Mouse (Mus musculus) heart, postnatal 0 days (tissue): Measurements from ENCODE around the gene Ackr1. TPM values are rescaled to one million over a fixed set of nuclear protein-coding genes. Genes with fewer than 3 reads are reported as not detected.

ENCODE experiments used
- ATAC-seq: fragments of 200-750 bp; cut with Nextera tagmentation; 2 replicates; pipeline ENCODE4 v1.8.0; 2017; ENCODE audit warnings: low read depth, moderate number of reproducible peaks, moderate library complexity; ENCODE audit not compliant: insufficient read depth
- DNase-seq: peaks from one replicate; pipeline ENCODE4 v3.0.0-alpha.2; 2016; ENCODE audit warnings: low spot score
- H3K27ac ChIP-seq: fragments of 300-500 bp; sonication (generic); 2 replicates; pipeline ENCODE4 v1.5.1; 2014; ENCODE audit warnings: low read depth, mild to moderate bottlenecking
- H3K27me3 ChIP-seq: fragments of 300-500 bp; sonication (generic); 2 replicates; pipeline ENCODE4 v1.6.1; 2014; ENCODE audit warnings: low read length, mixed read lengths; ENCODE audit not compliant: control insufficient read depth, insufficient read depth
- H3K36me3 ChIP-seq: fragments of 300-500 bp; sonication (generic); replicated peaks from 2 replicates; pipeline ENCODE4 v1.6.1; 2014; ENCODE audit warnings: low read length, mixed read lengths; ENCODE audit not compliant: control insufficient read depth, insufficient read depth
- H3K4me1 ChIP-seq: fragments of 300-500 bp; sonication (generic); 2 replicates; pipeline ENCODE4 v1.6.1; 2014; ENCODE audit warnings: antibody characterized with exemption; ENCODE audit not compliant: control insufficient read depth, insufficient read depth
- H3K4me2 ChIP-seq: fragments of 300-500 bp; sonication (generic); 2 replicates; pipeline ENCODE4 v1.6.1; 2014; ENCODE audit warnings: low read depth, mild to moderate bottlenecking, low read length, moderate library complexity
- H3K4me3 ChIP-seq: fragments of 300-500 bp; sonication (generic); 2 replicates; pipeline ENCODE4 v1.5.1; 2014; ENCODE audit warnings: low read depth, low read length
- H3K9ac ChIP-seq: fragments of 300-500 bp; sonication (generic); replicated peaks from 2 replicates; pipeline ENCODE4 v1.6.1; 2014; ENCODE audit warnings: low read depth, low read length, mixed read lengths
- H3K9me3 ChIP-seq: fragments of 300-500 bp; sonication (generic); replicated peaks from 2 replicates; pipeline ENCODE4 v1.6.1; 2016; ENCODE audit warnings: low read length; ENCODE audit not compliant: control insufficient read depth
- CTCF ChIP-seq: IDR thresholded peaks from 2 replicates; pipeline ENCODE4 v1.5.1; 2016; ENCODE audit warnings: antibody characterized with exemption, control low read depth, low read depth
- EP300 ChIP-seq: IDR thresholded peaks from 2 replicates; pipeline ENCODE4 v1.6.1; 2016; ENCODE audit warnings: antibody characterized with exemption, low read depth
- WGBS: fragments of 180-500 bp; shearing (Covaris S2); extraction: QIAGEN DNeasy Blood & Tissue Kit; methylation state at CpG from one replicate; pipeline ENCODE4 v1.1.7; 2014; 5-methylcytosine and 5-hydroxymethylcytosine counted together
- polyA plus RNA-seq: library from polyadenylated mRNA; unstranded; fragments of >200 nt; fragmentation: Nextera tagmentation; extraction: Ambion mirVana; gene quantifications from 2 replicates; pipeline ENCODE4 v1.2.1, GENCODE M21; 2015
- total RNA-seq: library from RNA; depleted of rRNA; stranded (reverse); fragments of >200 nt; gene quantifications from 2 replicates; pipeline ENCODE4 v1.2.3, GENCODE M21; 2014; ENCODE audit warnings: low replicate concordance

Gene Ackr1
- total and polyA plus RNA-seq, 2 experiments from 2014 or later = 0.14 TPM; not detected in 1

DNA sequence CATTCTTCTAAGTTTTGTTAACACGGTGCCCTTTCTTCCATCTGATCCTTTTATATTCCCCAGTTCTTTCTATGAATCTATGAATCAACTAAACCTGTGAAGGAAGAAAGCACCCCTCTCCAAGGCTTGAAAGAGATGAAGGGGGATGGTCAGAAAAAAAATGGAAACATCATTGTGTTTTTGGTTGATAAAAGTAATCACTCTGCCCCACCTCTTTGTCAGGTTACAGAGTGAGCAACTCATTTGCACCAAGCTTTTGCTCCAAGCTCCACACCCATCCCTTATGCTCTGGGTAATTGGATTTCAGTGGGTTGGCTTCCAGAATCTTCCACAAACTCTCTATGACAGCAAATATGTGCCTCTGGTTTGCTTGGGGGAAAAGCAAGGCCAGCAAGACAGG, 8.2 kb downstream of the Ackr1 start:
- no peak for TF ChIP-seq EP300
- no peak for TF ChIP-seq CTCF

DNA sequence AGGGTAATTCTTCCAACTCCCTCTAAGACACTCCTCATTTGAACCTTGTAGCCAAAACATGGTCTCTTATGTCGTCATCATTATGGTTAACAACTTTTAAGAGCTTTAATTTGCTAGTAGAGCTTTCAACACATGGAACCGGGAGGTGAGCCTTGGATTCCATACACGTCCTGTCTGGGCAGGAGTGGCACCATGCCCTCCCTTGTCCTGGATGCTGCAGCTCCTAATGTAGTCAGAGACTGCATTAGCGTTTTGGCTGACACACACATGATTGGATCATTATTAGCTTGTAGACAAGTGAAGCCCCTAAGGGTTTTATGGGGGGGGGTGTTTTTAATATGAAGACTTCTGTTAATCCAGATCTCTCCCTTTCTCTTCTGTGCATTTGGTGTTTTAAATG, 8.6 kb downstream of the Ackr1 start:
- Histone ChIP-seq H3K9me3 (no peaks in the 10 kb centered on the region), H3K36me3 (no peaks in the 10 kb centered on the region), H3K4me1 (no peaks in the 10 kb centered on the region), H3K9ac (no peak overlapping the region), H3K27ac (no peak overlapping the region), H3K27me3 (no peaks in the 10 kb centered on the region), H3K4me3 (no peak overlapping the region), H3K4me2 (no peak overlapping the region)
- ATAC-seq (no peak), DNase-seq (no peak)
- no peak for TF ChIP-seq CTCF
- no peak for TF ChIP-seq EP300
- 44% methylated on average over 4 of the region's 4 CpGs for WGBS

More for the DNA sequence above, 8.2 kb downstream of the Ackr1 start:
- Histone ChIP-seq H3K4me2 (no peak overlapping the region), H3K4me3 (no peak overlapping the region), H3K9ac (no peak overlapping the region), H3K4me1 (no peaks in the 10 kb centered on the region), H3K27ac (no peak overlapping the region), H3K36me3 (no peaks in the 10 kb centered on the region), H3K9me3 (no peaks in the 10 kb centered on the region), H3K27me3 (no peaks in the 10 kb centered on the region)
- ATAC-seq (no peak), DNase-seq (no peak)
- WGBS = 92% methylated on average over 1 of the region's 1 CpGs

DNA sequence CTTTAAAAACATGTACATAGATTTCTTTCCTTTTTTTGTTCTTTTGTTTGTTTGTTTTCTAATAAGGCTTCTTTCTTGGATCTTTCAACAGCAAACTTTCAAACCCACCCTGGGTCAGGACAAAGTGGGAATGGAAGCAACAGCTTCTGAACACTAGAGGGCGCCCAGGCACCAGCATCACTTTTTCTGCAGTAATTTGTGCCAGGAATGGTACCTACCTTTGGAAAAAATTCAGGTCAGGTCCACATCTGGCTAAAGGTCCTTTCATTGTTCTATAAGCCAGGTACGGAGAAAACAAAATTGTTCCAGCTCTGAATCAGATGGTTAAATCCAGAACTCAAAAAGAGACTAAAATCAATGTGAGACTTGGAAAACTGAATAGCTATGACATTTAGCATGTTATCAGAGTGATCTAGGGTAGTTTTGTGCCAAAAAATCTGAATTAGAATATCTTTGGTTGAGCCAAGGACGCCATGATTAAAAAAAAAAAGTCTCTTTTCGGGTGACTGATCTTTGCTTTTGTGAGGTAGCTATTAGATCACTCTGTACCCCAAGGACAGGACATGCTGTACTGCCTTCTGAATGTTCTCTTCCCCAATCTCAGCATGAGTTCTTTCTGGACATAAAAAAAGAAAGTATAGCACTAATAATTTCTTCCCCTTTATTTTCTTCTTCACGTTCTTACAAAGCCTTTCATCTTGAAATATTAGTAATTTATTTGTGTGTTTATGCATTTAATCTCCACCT, 9.5 kb downstream of the Ackr1 start:
- no peak overlapping the region for H3K4me2 ChIP-seq
- no peak overlapping the region for H3K27ac ChIP-seq
- H3K4me1 ChIP-seq = no peaks in the 10 kb centered on the region
- H3K27me3 ChIP-seq = no peaks in the 10 kb centered on the region
- no peaks in the 10 kb centered on the region for H3K9me3 ChIP-seq
- TF ChIP-seq EP300 = no peak
- peak; percentile 64 for TF ChIP-seq CTCF
- no peak for ATAC-seq
- no peak for DNase-seq
- WGBS = 16% methylated on average over 5 of the region's 5 CpGs
- no peak overlapping the region for H3K4me3 ChIP-seq
- H3K36me3 ChIP-seq = no peaks in the 10 kb centered on the region
- no peak overlapping the region for H3K9ac ChIP-seq

DNA sequence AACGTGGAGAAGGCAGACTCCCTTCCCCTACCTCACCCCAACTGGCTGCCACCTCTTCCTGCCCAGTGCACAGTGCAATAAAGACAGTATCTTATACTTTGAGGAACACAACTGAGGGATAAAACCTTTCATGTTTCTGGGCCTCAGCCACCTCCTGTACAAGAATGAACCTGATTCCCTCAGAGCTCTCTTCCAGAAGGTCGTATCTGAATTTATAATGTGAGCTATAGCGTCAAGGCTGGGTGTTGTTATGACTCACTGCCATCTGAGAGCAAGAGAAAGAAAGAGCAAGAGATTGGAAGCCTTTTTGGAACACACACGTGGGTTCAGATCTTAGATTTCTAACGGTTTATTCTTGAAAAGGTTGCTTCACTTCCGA, 11.3 kb downstream of the Ackr1 start:
- Histone ChIP-seq H3K4me2 (no peak overlapping the region), H3K9me3 (no peaks in the 10 kb centered on the region), H3K36me3 (no peaks in the 10 kb centered on the region), H3K27ac (no peak overlapping the region), H3K9ac (no peak overlapping the region), H3K4me1 (no peaks in the 10 kb centered on the region), H3K4me3 (no peak overlapping the region), H3K27me3 (no peaks in the 10 kb centered on the region)
- DNase-seq (no peak), ATAC-seq (no peak)
- no peak for TF ChIP-seq EP300
- no peak for TF ChIP-seq CTCF
- WGBS = 58% methylated on average over 6 of the region's 6 CpGs

DNA sequence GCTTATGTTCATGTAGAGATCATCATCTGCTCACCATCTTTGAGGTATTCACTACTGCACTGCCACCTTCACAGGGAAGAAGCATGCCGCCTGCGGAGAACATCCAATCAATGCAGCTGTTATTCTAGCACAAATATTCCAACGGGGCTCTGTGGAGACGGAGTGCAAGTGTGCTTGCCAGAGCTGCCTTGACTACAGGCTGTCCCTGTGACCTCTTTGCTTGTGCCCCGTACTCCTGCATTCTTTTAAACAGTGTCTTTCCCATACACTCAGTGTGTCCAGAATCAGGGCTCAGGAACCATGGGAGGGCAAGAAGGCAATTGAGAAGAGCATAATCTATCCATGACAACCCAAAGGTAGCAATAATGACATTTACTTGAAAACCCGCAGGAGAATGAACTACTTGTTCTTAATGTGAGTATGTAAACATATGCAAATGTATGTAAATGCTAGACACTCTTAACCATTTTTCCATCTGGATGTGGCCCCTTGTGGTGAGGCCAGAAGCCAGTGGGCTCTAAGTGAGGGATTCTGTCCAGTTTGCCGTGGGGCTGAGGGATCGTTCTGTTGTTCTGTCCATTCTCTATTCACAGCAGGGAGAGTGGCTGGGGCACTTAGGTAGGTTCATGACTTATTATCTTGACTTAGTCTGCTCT, 11.8 kb downstream of the Ackr1 start:
- Histone ChIP-seq H3K27ac (no peak overlapping the region), H3K9me3 (no peaks in the 10 kb centered on the region), H3K4me1 (no peaks in the 10 kb centered on the region), H3K27me3 (no peaks in the 10 kb centered on the region), H3K4me2 (no peak overlapping the region), H3K9ac (no peak overlapping the region), H3K4me3 (no peak overlapping the region), H3K36me3 (no peaks in the 10 kb centered on the region)
- 72% methylated on average over 8 of the region's 8 CpGs for whole genome bisulfite sequencing
- ATAC-seq (no peak), DNase-seq (no peak)
- TF ChIP-seq CTCF = no peak
- TF ChIP-seq EP300 = no peak
